Mouse (Mus musculus) brown adipose tissue, adult 24 weeks (tissue): Measurements from ENCODE around the gene Tmprss9. TPM values are rescaled to one million over a fixed set of nuclear protein-coding genes. Genes with fewer than 3 reads are reported as not detected.

ENCODE experiments used
- H3K27ac ChIP-seq: fragments of 200-500 bp; replicated peaks from 2 replicates; pipeline ENCODE4 v1.5.1; 2012; ENCODE audit warnings: low read depth, mild to moderate bottlenecking, low read length
- H3K4me1 ChIP-seq: fragments of 200-500 bp; 2 replicates; pipeline ENCODE4 v1.6.1; 2012; ENCODE audit warnings: low read length, mixed read lengths; ENCODE audit not compliant: control insufficient read depth, insufficient read depth, insufficient read length
- H3K4me3 ChIP-seq: fragments of 200-500 bp; 2 replicates; pipeline ENCODE4 v1.5.1; 2012; ENCODE audit warnings: low read depth, mild to moderate bottlenecking, low read length, moderate library complexity; ENCODE audit not compliant: insufficient read depth
- polyA plus RNA-seq: library from polyadenylated mRNA; stranded (reverse); fragments of >200 nt; gene quantifications from 2 replicates; pipeline ENCODE4 v1.2.4, GENCODE M21; 2012; ENCODE audit not compliant: missing spikeins, insufficient read depth, insufficient read length

Tmprss9 gene
- polyA plus RNA-seq, 1 experiment = not detected

- H3K4me3 ChIP-seq = no peak overlapping the region
- peak overlapping the region; percentile 48 for H3K27ac ChIP-seq
- peaks cover 20% of the 10 kb centered on the region for H3K4me1 ChIP-seq
Observed at GRCm38 (mm10) chr10:80940988-80941347, 69.3 kb downstream of the Tmprss9 start.

GRCm38 (mm10) chr10:80942919-80943318 lies 71.3 kb downstream of the Tmprss9 start:
- Histone ChIP-seq H3K27ac (no peak overlapping the region), H3K4me1 (peaks cover 20% of the 10 kb centered on the region), H3K4me3 (no peak overlapping the region)

GRCm38 (mm10) chr10:80943701-80944100 lies 72.1 kb downstream of the Tmprss9 start:
- H3K4me1 ChIP-seq = peaks cover 25% of the 10 kb centered on the region
- H3K27ac ChIP-seq = no peak overlapping the region
- H3K4me3 ChIP-seq = no peak overlapping the region

- no peak overlapping the region for H3K27ac ChIP-seq
- H3K4me1 ChIP-seq = peaks cover 28% of the 10 kb centered on the region
- H3K4me3 ChIP-seq = no peak overlapping the region
Observed at GRCm38 (mm10) chr10:80944231-80944630, 72.6 kb downstream of the Tmprss9 start.

GRCm38 (mm10) chr10:80946684-80947437 lies 75.2 kb downstream of the Tmprss9 start:
- no peak overlapping the region for H3K27ac ChIP-seq
- H3K4me3 ChIP-seq = no peak overlapping the region

GRCm38 (mm10) chr10:80947802-80948201 lies 76.2 kb downstream of the Tmprss9 start:
- Histone ChIP-seq H3K4me1 (peaks cover 13% of the 10 kb centered on the region; the same call in 1 of the 2 replicates), H3K4me3 (no peak overlapping the region), H3K27ac (0 out of 2 replicates have a peak overlapping the region, but pooled peaks have one; percentile 15)

More at GRCm38 (mm10) chr10:80946684-80947437, 75.2 kb downstream of the Tmprss9 start:
- H3K4me1 ChIP-seq = peaks cover 14% of the 10 kb centered on the region

GRCm38 (mm10) chr10:80948570-80948969 lies 76.9 kb downstream of the Tmprss9 start:
- Histone ChIP-seq H3K4me3 (no peak overlapping the region), H3K27ac (peak overlapping the region; percentile 15; the same call in 1 of the 2 replicates), H3K4me1 (peaks cover 13% of the 10 kb centered on the region; the same call in 1 of the 2 replicates)

GRCm38 (mm10) chr10:80949081-80949480 lies 77.4 kb downstream of the Tmprss9 start:
- Histone ChIP-seq H3K4me1 (peaks cover 13% of the 10 kb centered on the region; the same call in 1 of the 2 replicates), H3K27ac (no peak overlapping the region), H3K4me3 (no peak overlapping the region)

Other genes starting within 250 kb of the Tmprss9 start
- 50.9 and 67.7 TPM in 2 replicates for gene Csnk1g2, start 249.0 kb upstream of the Tmprss9 start, polyA plus RNA-seq
- gene Btbd2, start 214.8 kb upstream of the Tmprss9 start, polyA plus RNA-seq = 20.6 and 33.9 TPM in 2 replicates
- 313 and 519 TPM in 2 replicates for gene Mknk2, start 193.7 kb upstream of the Tmprss9 start, polyA plus RNA-seq
- gene Mob3a, start 169.9 kb upstream of the Tmprss9 start, polyA plus RNA-seq = 5.2 and 12.0 TPM in 2 replicates
- 2.5 and 5.0 TPM in 2 replicates for gene Izumo4, start 169.7 kb upstream of the Tmprss9 start, polyA plus RNA-seq
- 35.0 and 40.9 TPM in 2 replicates for gene Ap3d1, start 129.6 kb upstream of the Tmprss9 start, polyA plus RNA-seq
- 11.5 and 15.8 TPM in 2 replicates for gene Dot1l, start 116.6 kb upstream of the Tmprss9 start, polyA plus RNA-seq
- 12.1 and 15.3 TPM in 2 replicates for gene Sf3a2, start 73.7 kb upstream of the Tmprss9 start, polyA plus RNA-seq
- 30.2 and 40.5 TPM in 2 replicates for gene Plekhj1, start 73.2 kb upstream of the Tmprss9 start, polyA plus RNA-seq
- gene Amh, start 66.6 kb upstream of the Tmprss9 start, polyA plus RNA-seq = not detected in 2 replicates
- 2.4 and 4.9 TPM in 2 replicates for gene Jsrp1, start 58.4 kb upstream of the Tmprss9 start, polyA plus RNA-seq
- 447 and 892 TPM in 2 replicates for gene Oaz1, start 45.2 kb upstream of the Tmprss9 start, polyA plus RNA-seq
- gene Lingo3, start 27.8 kb upstream of the Tmprss9 start, polyA plus RNA-seq = not detected in 2 replicates
- gene Lsm7, start 16.6 kb upstream of the Tmprss9 start, polyA plus RNA-seq = 55.6 and 61.3 TPM in 2 replicates
- gene Sppl2b, start 16.6 kb upstream of the Tmprss9 start, polyA plus RNA-seq = 8.7 and 14.0 TPM in 2 replicates
- gene Timm13, start 29.1 kb downstream of the Tmprss9 start, polyA plus RNA-seq = 319 and 342 TPM in 2 replicates
- 1.9 and 4.9 TPM in 2 replicates for gene Lmnb2, start 46.4 kb downstream of the Tmprss9 start, polyA plus RNA-seq
- gene Gadd45b, start 58.2 kb downstream of the Tmprss9 start, polyA plus RNA-seq = 7.2 and 10.3 TPM in 2 replicates
- 6.4 and 9.0 TPM in 2 replicates for gene Gng7, start 143.1 kb downstream of the Tmprss9 start, polyA plus RNA-seq
- gene Diras1, start 153.8 kb downstream of the Tmprss9 start, polyA plus RNA-seq = not detected in 2 replicates
- 7.0 and 12.1 TPM in 2 replicates for gene Slc39a3, start 165.6 kb downstream of the Tmprss9 start, polyA plus RNA-seq
- 130 and 139 TPM in 2 replicates for gene Sgta, start 188.3 kb downstream of the Tmprss9 start, polyA plus RNA-seq
- gene Thop1, start 198.2 kb downstream of the Tmprss9 start, polyA plus RNA-seq = 7.0 and 11.3 TPM in 2 replicates
- not detected in 2 replicates for gene Creb3l3, start 227.0 kb downstream of the Tmprss9 start, polyA plus RNA-seq
- 64.4 and 88.3 TPM in 2 replicates for gene Map2k2, start 234.1 kb downstream of the Tmprss9 start, polyA plus RNA-seq